Mouse (Mus musculus): Measurements from ENCODE around the gene Rbm8a. TPM values are rescaled to one million over a fixed set of nuclear protein-coding genes. Genes with fewer than 3 reads are reported as not detected.

The Rbm8a gene
- 10 to 100 TPM; 67.3 to 77.2 TPM for total RNA-seq (2021)
- long read RNA-seq, experiment 1, transcript Rbm8a-201 (6 exons, 2,608 nt) = major isoform, 36 of 75 reads
- long read RNA-seq, experiment 1, transcript Rbm8a-202 (6 exons, 2,604 nt) = minor isoform, 24 of 75 reads
- long read RNA-seq, experiment 1, partial matches to known transcripts = 4 of 75 reads
- long read RNA-seq, experiment 1, other reads (novel, unspliced or antisense) = 11 of 75 reads
- long read RNA-seq, experiment 2, transcript Rbm8a-201 (6 exons, 2,608 nt) = major isoform, 38 of 62 reads
- long read RNA-seq, experiment 2, transcript Rbm8a-202 (6 exons, 2,604 nt) = minor isoform, 12 of 62 reads
- long read RNA-seq, experiment 2, partial matches to known transcripts = 0 of 62 reads
- long read RNA-seq, experiment 2, other reads (novel, unspliced or antisense) = 11 of 62 reads

DNA sequence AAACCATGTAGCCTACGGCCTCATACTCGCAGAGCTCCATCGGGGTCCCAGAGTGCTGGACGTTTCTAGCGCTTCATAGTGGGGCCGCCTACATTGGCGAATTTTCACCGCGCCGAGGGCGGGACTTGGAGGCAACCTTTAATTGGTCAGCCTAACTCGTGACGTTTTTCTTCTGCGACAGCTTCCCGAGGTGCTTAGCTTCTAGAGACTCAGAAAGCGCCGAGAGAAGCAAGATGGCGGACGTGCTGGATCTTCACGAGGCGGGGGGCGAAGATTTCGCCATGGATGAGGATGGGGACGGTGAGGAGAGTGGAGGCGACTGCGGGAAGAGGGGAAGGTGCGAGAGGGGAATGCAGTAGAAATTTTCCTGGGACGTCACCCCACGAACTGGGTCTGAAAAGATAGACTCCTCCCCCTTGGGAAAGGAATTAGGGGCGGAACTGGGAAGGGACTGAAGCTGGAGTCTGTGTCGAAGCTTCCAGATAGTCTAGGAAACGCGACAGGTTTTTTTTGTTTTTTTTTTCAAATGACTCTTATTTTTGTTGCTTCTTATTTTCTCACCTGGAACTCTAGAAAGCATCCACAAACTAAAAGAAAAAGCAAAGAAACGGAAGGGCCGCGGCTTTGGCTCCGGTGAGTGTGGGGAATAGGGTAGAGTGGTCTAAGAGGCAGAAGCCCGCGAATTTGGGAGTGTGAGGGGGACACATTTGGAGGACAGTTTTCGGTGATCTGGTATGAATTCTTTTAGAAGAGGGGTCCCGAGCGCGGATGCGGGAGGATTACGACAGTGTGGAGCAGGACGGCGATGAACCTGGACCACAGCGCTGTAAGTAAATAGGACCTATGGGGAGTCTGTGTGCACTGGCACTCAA lies at the start of gene Rbm8a:
Gene Rbm8a, plus strand, starts transcription at position 205 of the 872 bp plus-strand sequence.
- peak; percentile 88 to 96 for DNase-seq (ENCODE audit: low spot score in 2 of 2)

GRCm38 (mm10) chr3:96581141-96581540 lies 48.6 kb upstream of the Rbm8a start:
- DNase-seq (ENCODE audit: low spot score in 2 of 2) = no peak

GRCm38 (mm10) chr3:96581771-96582515 lies 47.8 kb upstream of the Rbm8a start:
- no peak for DNase-seq (ENCODE audit: low spot score in 2 of 2)

DNA sequence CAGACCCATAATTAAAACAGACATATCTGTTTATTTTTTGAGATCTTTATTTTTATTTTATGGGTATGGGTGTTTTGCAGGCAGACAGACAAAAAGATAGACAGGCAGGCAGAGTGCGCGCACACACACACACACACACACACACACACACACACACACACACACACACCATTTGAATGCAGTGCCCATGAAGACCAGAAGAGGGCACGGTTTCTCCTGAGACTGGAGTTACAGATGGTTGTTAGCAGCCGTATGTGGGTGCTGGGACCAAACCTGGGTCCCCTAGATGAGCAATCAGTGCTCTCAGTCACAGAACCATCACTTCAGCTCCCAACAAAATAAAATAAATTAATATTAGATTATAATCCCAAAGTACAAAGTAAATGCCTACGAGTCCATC lies 46.3 kb upstream of the Rbm8a start:
- DNase-seq (ENCODE audit: low spot score in 2 of 2) = no peak

GRCm38 (mm10) chr3:96590657-96591056 lies 39.1 kb upstream of the Rbm8a start:
- no peak for DNase-seq (ENCODE audit: low spot score in 2 of 2)

GRCm38 (mm10) chr3:96593374-96593773 lies 36.4 kb upstream of the Rbm8a start:
- no peak for DNase-seq (ENCODE audit: low spot score in 2 of 2)

- peak; percentile 80 to 93 for DNase-seq (ENCODE audit: low spot score in 2 of 2)
Measured at GRCm38 (mm10) chr3:96593790-96594560, 35.8 kb upstream of the Rbm8a start, which contains the start of gene Polr3gl. TSS of gene Polr3gl (minus strand) at chr3:96594181.

GRCm38 (mm10) chr3:96594851-96595250 lies 34.9 kb upstream of the Rbm8a start:
- DNase-seq (ENCODE audit: low spot score in 2 of 2) = no peak

DNA sequence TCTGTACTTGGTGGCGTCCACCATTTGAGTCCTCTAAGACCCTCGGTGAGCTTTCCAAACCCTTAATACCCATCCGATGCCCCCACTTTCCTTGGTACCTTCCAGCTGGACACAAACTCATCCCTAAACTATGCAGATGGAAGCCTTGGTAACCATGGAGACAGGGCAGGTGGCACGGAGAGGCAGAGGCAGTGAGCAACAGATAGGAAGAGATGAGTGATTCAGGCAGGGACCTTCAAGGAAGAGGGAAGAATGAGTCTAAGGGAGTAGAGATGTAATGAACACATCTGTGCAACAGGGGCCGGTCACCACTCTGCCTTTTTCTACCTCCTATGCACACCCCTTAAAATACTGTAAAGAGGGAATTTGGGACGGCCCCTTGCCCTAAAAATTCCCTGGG lies 34.1 kb upstream of the Rbm8a start:
- DNase-seq (ENCODE audit: low spot score in 2 of 2) = no peak

GRCm38 (mm10) chr3:96596228-96596707 lies 33.5 kb upstream of the Rbm8a start, which contains the start of gene Ankrd34a:
TSS of gene Ankrd34a (plus strand) at chr3:96596636.
- DNase-seq (ENCODE audit: low spot score in 2 of 2) = peak in 1 of 2 experiments; percentile 46

DNA sequence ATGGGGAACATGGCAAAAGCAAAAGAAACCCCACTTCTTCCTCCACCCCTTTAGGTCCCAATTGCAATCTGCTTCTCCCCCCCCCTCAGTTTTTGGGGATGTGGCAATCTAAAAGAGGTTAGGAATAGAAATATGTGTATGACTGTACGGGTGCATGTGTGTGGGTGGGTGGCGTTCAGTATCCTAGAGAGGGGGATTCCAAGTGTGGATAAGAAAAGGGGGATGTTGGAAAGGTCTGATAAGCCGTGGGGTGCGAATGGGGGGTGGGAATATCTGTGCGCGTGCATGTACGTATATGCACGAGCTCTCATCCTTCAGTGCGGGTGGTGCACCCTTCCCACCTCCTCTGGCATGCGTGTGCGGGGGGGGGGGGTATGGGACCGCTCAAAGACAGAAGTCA lies 32.9 kb upstream of the Rbm8a start:
- DNase-seq (ENCODE audit: low spot score in 2 of 2) = no peak

- peak in 1 of 2 experiments; percentile 30 for DNase-seq (ENCODE audit: low spot score in 2 of 2)
Measured at GRCm38 (mm10) chr3:96597435-96597891, 32.3 kb upstream of the Rbm8a start.

GRCm38 (mm10) chr3:96598156-96599068 lies 31.3 kb upstream of the Rbm8a start:
- DNase-seq (ENCODE audit: low spot score in 2 of 2) = peak in 1 of 2 experiments; percentile 70

DNA sequence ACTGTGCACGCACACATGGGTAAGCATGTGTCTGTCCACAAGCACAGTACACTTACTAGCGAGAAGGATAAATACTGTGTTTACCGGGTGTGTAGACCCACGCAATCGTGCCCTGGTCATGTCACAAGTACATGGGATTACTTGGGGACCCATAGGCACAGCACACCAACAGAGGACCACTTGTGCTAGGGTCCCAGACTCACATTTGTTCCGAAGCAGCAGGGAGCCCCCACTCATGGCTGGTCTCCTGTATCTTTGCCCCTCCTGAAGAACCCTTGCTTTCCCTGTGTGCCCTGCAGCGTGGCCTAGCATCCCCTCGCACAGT lies 30.7 kb upstream of the Rbm8a start:
- no peak for DNase-seq (ENCODE audit: low spot score in 2 of 2)

- DNase-seq (ENCODE audit: low spot score in 2 of 2) = no peak
Measured at GRCm38 (mm10) chr3:96599411-96599810, 30.3 kb upstream of the Rbm8a start.

DNA sequence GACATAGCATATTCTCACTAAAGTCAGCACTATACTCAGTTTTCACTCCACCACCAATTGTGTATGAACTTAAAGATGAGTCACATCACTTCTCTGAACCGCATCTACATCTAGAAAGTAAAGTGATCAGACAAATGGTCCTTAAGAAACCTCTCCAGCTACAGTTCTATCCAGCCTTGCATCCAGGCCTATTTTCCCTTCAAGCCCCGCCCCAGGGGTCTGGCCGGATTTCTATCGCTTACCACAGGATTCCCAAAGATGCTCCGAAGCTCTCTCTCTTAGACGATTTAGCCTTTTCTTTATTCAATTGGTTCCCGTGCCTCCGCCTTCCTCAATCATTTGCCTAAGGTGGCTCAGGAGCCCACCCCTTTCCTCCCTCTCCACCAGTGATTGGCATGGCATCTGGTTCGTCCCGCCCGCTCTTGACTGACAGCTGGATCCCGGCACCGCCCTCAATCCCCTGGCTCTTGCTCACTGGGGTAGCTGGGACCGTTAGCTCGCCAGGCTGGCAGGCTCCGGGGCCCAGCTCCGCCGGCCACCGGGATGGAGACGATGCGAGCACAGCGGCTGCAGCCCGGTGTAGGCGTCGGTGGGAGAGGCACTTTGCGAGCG lies 29.0 kb upstream of the Rbm8a start, which contains the start of gene Lix1l:
Gene Lix1l, plus strand, starts transcription at position 511 of the 612 bp plus-strand sequence.
- DNase-seq (ENCODE audit: low spot score in 2 of 2) = peak; percentile 89 to 93

DNA sequence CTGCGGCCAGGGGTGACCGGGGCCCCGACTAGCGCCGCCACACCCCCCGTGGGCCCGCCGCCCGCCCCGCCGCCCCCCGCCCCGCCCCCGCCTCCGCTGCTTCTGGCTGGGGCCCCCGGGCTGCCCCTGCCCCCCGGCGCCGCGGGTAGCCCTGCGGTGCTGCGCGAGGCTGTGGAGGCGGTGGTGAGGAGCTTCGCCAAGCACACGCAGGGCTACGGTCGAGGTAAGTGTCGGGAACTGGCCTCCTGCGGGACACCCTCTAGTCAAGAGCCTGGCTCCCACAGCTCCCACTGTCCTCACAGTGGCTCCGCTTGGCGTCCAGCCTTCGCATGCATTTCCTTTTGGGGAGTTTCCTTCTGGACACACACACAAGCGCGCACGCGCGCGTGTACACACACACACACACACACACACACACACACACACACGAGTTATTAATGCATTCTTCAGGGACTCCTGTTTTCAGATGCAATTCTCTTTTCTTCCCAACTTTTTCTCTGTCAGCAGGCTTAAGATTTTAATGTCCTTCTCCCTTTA lies 28.4 kb upstream of the Rbm8a start:
- DNase-seq (ENCODE audit: low spot score in 2 of 2) = peak; percentile 61 to 84

All from gastrocnemius, postnatal 4 days (tissue).